Mouse (Mus musculus): Measurements from ENCODE around the gene Defb26.

The Defb26 gene

DNA sequence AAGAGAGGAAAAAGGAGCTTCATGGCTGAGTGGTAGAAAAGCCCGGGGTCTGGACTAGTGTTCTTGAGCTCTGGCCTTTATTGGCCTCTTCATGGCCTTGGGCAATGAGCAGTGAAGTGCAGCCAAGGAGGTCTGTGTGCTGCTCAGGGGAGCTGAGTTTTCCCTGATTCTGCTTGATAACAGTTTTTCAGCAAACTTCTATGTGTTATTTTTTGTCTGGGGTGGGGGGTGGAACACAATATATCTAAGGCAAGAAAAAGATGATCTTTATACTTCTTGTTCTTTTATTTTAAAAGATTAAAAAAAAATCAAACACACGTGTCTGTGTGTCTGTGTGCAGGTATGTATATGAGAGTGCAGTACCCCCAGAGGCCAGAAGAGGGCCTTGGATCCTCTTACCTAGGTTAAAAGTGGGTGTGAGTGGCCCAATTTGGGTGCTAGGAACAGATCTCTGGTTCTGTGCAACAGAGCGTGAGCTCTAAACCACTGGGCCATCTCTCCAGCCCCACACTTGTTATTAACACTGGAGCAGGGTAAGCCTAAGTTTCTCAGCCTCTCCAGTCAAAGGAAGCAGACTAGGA is 46.8 kb downstream of the Defb26 start, which contains the start of gene Defb23:
Gene Defb23, minus strand, starts transcription at position 51 of the 581 bp plus-strand sequence.
- no peak for DNase-seq

DNA sequence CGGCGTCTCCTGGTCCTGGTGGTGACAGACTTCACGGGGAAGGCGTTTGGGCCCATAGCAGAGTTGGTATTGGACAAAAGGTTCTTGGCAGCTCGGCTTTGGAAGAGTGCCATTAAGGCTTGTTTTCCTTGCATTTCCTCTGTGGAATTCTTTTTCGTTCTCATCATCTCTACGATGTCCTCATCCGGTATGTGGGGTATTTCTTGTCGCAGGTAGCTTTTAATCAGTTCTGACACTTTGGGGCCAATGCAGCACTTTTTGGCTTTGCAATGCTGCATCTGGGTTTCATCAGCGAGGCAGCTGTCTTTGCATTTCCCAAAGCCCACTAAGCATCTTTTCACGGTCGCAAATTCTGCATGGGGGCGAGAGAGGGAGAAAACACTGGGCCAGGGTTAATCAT is 52.3 kb downstream of the Defb26 start:
- DNase-seq: no peak
